Mouse (Mus musculus): ENCODE measurements around the gene Pnpo.

GRCm38 (mm10) chr11:96980021-96980420 lies 36.2 kb upstream of the Pnpo start:
- TF ChIP-seq POLR2A (IDR thresholded peaks at IDR 0.05; ENCODE audit: low read depth, low read length) (no peak), CTCF (IDR thresholded peaks at IDR 0.05; ENCODE audit: extremely low read depth, insufficient read depth, insufficient read length, insufficient replicate concordance) (no peak)

Measured in spleen, adult 2 months (tissue).